Mouse (Mus musculus): ENCODE results near the gene Zfp963.

- no peak for TF ChIP-seq CTCF (IDR thresholded peaks at IDR 0.05; ENCODE audit: control insufficient read depth, insufficient read depth, insufficient replicate concordance, low read depth, low read length)
- no peak for TF ChIP-seq POLR2A (IDR thresholded peaks at IDR 0.05; ENCODE audit: control insufficient read depth, low read depth, low read length)
Measured at GRCm38 (mm10) chr8:69740763-69741162, 9.0 kb downstream of the Zfp963 start.

All from testis, adult 2 months (tissue).